7 mouse cellular contexts compared by ENCODE assay signal in genomic region chr19:37551040-37551566, GRCm38 (mm10). TPM values are rescaled to one million over a fixed set of nuclear protein-coding genes. Genes with fewer than 3 reads are reported as not detected.
A peak's percentile ranks its signal among the peaks of the same experiment; 100 is the strongest.
DNase-seq lines count a peak whose midpoint lies in the region; ATAC-seq and TF ChIP-seq lines count a peak whose summit lies in the region.

No protein-coding gene starts in this region.

- no peak for TF ChIP-seq POLR2A in limb, embryonic 14.5 days (IDR thresholded peaks at IDR 0.05; ENCODE audit: borderline replicate concordance, extremely low read depth, insufficient read depth, insufficient read length)

- DNase-seq in forebrain, embryonic 11.5 days (ENCODE audit: low spot score) = no peak
- DNase-seq in limb, embryonic 14.5 days (ENCODE audit: low spot score) = no peak
- DNase-seq in cerebellum, adult 11 months = no peak
- DNase-seq in left cerebral cortex, postnatal 36 days (ENCODE audit: low spot score in 2 of 2) = no peak

- no peaks in the 10 kb centered on the region for H3K27me3 ChIP-seq in megakaryocyte, embryonic 14.5 days (replicated peaks)
- H3K27me3 ChIP-seq in forebrain, embryonic 11.5 days (ENCODE audit: control insufficient read depth, insufficient read depth, low read length) = no peaks in the 10 kb centered on the region
- H3K27me3 ChIP-seq in limb, embryonic 14.5 days (ENCODE audit: control insufficient read depth, insufficient read depth, low read length) = peaks cover 4% of the 10 kb centered on the region; the same call in 1 of the 2 replicates
- peaks cover 9% of the 10 kb centered on the region for H3K27me3 ChIP-seq in stomach, embryonic 16.5 days (ENCODE audit: control insufficient read depth, insufficient read depth, low read length)

- peak overlapping the region; percentile 98 for H3K4me2 ChIP-seq in forebrain, embryonic 11.5 days (ENCODE audit: low read depth, low read length, severe bottlenecking)
- peak overlapping the region; percentile 99 for H3K4me2 ChIP-seq in limb, embryonic 14.5 days (replicated peaks; ENCODE audit: low read depth, low read length, severe bottlenecking)
- peak overlapping the region; percentile 93 for H3K4me2 ChIP-seq in stomach, embryonic 16.5 days (ENCODE audit: low read depth, low read length)

- H3K4me1 ChIP-seq in megakaryocyte, embryonic 14.5 days = peaks cover 73% of the 10 kb centered on the region
- H3K4me1 ChIP-seq in forebrain, embryonic 11.5 days (replicated peaks; ENCODE audit: control insufficient read depth, insufficient read depth, low read length) = no peaks in the 10 kb centered on the region; the same call in 1 of the 2 replicates
- H3K4me1 ChIP-seq in limb, embryonic 14.5 days (ENCODE audit: control insufficient read depth, insufficient read depth, low read length) = no peaks in the 10 kb centered on the region
- no peaks in the 10 kb centered on the region for H3K4me1 ChIP-seq in stomach, embryonic 16.5 days (ENCODE audit: control insufficient read depth, insufficient read depth, low read length)

- peak overlapping the region; percentile 79 for H3K9ac ChIP-seq in forebrain, embryonic 11.5 days (ENCODE audit: low read length)
- H3K9ac ChIP-seq in limb, embryonic 14.5 days (ENCODE audit: low read depth, low read length, severe bottlenecking) = peak overlapping the region; percentile 56; the same call in 1 of the 2 replicates
- peak overlapping the region; percentile 80 for H3K9ac ChIP-seq in stomach, embryonic 16.5 days (ENCODE audit: low read length)

- intact Hi-C loops in left cerebral cortex, postnatal 36 days (cut with DNase I) = no loop called here

- H3K27ac ChIP-seq in forebrain, embryonic 11.5 days (ENCODE audit: low read depth, low read length) = no peak overlapping the region
- H3K27ac ChIP-seq in limb, embryonic 14.5 days (replicated peaks; ENCODE audit: low read depth, low read length) = no peak overlapping the region
- H3K27ac ChIP-seq in stomach, embryonic 16.5 days (ENCODE audit: low read length) = no peak overlapping the region

- peaks cover 38% of the 10 kb centered on the region for H3K36me3 ChIP-seq in megakaryocyte, embryonic 14.5 days (replicated peaks; ENCODE audit: low read length)
- H3K36me3 ChIP-seq in forebrain, embryonic 11.5 days (ENCODE audit: control insufficient read depth, insufficient read depth, low read length) = no peaks in the 10 kb centered on the region
- H3K36me3 ChIP-seq in limb, embryonic 14.5 days (ENCODE audit: control insufficient read depth, insufficient read depth, low read length) = no peaks in the 10 kb centered on the region
- no peaks in the 10 kb centered on the region for H3K36me3 ChIP-seq in stomach, embryonic 16.5 days (ENCODE audit: control insufficient read depth, insufficient read depth, low read length)

- no peaks in the 10 kb centered on the region for H3K9me3 ChIP-seq in megakaryocyte, embryonic 14.5 days
- no peaks in the 10 kb centered on the region for H3K9me3 ChIP-seq in forebrain, embryonic 11.5 days (ENCODE audit: control insufficient read depth, low read length)
- H3K9me3 ChIP-seq in limb, embryonic 14.5 days (ENCODE audit: control insufficient read depth, low read length) = no peaks in the 10 kb centered on the region
- H3K9me3 ChIP-seq in stomach, embryonic 16.5 days (replicated peaks; ENCODE audit: control insufficient read depth, low read length) = no peaks in the 10 kb centered on the region

- H3K4me3 ChIP-seq in megakaryocyte, embryonic 14.5 days (replicated peaks) = peak overlapping the region; percentile 98
- peak overlapping the region; percentile 83 for H3K4me3 ChIP-seq in forebrain, embryonic 11.5 days (ENCODE audit: low read depth, low read length)
- peak overlapping the region; percentile 58 for H3K4me3 ChIP-seq in limb, embryonic 14.5 days (replicated peaks; ENCODE audit: low read length)
- H3K4me3 ChIP-seq in stomach, embryonic 16.5 days (replicated peaks; ENCODE audit: low read length) = peak overlapping the region; percentile 67

- 18% methylated on average over 8 of the region's 8 CpGs for WGBS in forebrain, embryonic 11.5 days
- WGBS in limb, embryonic 14.5 days = 15% methylated on average over 8 of the region's 8 CpGs
- WGBS in stomach, embryonic 16.5 days = 21% methylated on average over 8 of the region's 8 CpGs

- ATAC-seq in megakaryocyte, adult 5-6 weeks (ENCODE audit: poor library complexity, severe bottlenecking) = no peak
- no peak for ATAC-seq in forebrain, embryonic 11.5 days (replicated peaks; ENCODE audit: low FRiP score)
- no peak for ATAC-seq in limb, embryonic 14.5 days (ENCODE audit: low FRiP score, low read depth)
- no peak for ATAC-seq in stomach, embryonic 16.5 days (ENCODE audit: insufficient read depth, low FRiP score)

RNA-seq across cellular contexts. Expression of gene Exoc6, which starts 0.9 kb away (rescaled TPM):
- polyA plus RNA-seq in megakaryocyte, embryonic 14.5 days (2012; ENCODE audit: insufficient read depth, low replicate concordance) = 6.6 and 14.1 TPM in 2 replicates
- 67.1 and 69.4 TPM in 2 replicates for total RNA-seq in megakaryocyte, adult 5-6 weeks (2015)
- 96.3 and 108 TPM in 2 replicates for total RNA-seq in megakaryocyte, adult 5-6 weeks (2017)
- 9.1 and 10.2 TPM in 2 replicates for polyA plus RNA-seq in forebrain, embryonic 11.5 days (2014; fragmentation: Nextera tagmentation; extraction: Ambion mirVana)
- polyA plus RNA-seq in limb, embryonic 14.5 days (2012; rRNA removed) = 4.4 and 5.3 TPM in 2 replicates
- 8.8 and 9.0 TPM in 2 replicates for polyA plus RNA-seq in limb, embryonic 14.5 days (2014; fragmentation: Nextera tagmentation; extraction: Ambion mirVana)
- 14.1 and 14.6 TPM in 2 replicates for polyA plus RNA-seq in stomach, embryonic 16.5 days (2015; fragmentation: Nextera tagmentation; extraction: Ambion mirVana)
- total RNA-seq in left cerebral cortex, postnatal 36 days (2021) = 10 to 100 TPM; 42.3 to 43.9 TPM
